Mouse (Mus musculus): ENCODE data around the gene Ifi202b. TPM values are rescaled to one million over a fixed set of nuclear protein-coding genes. Genes with fewer than 3 reads are reported as not detected.
"Not testable (repeated sequence)": the region's sequence is repeated elsewhere in the genome, so short reads cannot be mapped to it uniquely, and the experiment has no call there.

Gene Ifi202b
- not detected in 2 replicates for polyA plus RNA-seq (2015; fragmentation: Nextera tagmentation; extraction: Ambion mirVana)

DNA sequence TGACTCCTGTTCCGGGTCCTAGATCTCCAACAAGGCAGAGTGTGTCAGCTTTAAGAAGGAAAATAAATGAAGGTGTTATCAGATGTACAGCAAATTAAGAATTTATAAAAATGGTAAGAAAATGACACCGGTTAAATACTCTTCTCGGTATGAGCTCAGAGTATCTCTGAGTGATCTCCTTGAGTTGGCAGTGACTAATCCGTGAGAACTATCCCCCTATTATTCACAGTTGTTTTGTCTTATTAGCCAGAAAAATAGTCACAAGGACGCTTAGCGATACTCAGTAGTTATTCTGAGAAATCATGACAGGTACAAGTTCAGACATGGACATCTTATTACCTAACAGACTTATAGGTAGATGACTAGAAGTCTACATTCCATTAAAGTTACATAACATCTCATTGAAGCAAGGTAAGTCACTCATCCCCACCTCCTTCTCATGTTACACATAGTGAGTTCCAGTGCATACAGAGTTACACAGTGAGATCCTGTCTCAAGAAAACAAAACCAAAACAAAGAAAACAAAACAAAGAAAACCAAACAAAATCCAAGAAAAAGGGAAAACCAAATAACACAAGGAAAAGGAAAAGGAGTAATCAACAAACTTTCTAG, at the start of gene Ifi202b:
TSS of gene Ifi202b (minus strand) at position 51 of the 612 bp plus-strand sequence.
- H3K9ac ChIP-seq (ENCODE audit: low read depth, low read length); H3K27ac ChIP-seq (ENCODE audit: low read depth, low read length); H3K4me3 ChIP-seq (ENCODE audit: low read depth, low read length); H3K4me1 ChIP-seq (replicated peaks; ENCODE audit: control insufficient read depth, insufficient read depth, low read length); H3K36me3 ChIP-seq (ENCODE audit: control insufficient read depth, insufficient read depth); ATAC-seq; H3K9me3 ChIP-seq (ENCODE audit: control insufficient read depth); H3K27me3 ChIP-seq (replicated peaks; ENCODE audit: control insufficient read depth, insufficient read depth, low read length); H3K4me2 ChIP-seq (replicated peaks; ENCODE audit: low read depth): not testable (repeated sequence)
- 91% methylated on average over 6 of the region's 6 CpGs for WGBS

DNA sequence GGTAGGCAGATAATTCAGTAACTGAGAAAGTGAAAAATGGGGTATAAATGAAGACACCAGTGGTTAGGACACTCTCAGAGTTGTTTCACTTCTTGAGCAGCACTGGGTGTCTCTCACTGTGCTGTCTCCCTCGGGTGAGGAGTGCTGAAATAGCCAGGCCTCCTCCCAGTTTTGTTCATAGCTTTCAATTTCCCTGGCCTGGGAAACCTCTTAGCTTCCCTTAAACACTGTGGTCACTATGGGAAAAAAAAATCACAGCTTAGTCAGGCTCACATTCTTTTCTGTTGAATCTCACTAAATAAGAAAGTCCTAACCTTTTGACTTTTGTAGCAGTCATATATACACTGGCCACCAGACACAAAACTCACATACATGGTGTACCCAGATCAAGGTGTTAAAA, 49.2 kb upstream of the Ifi202b start, which contains the start of gene Ifi205:
TSS of gene Ifi205 (minus strand) at position 113 of the 400 bp plus-strand sequence.
- WGBS: 29% methylated on average over 1 of the region's 1 CpGs
- H3K9me3 ChIP-seq (ENCODE audit: control insufficient read depth): no peaks in the 10 kb centered on the region
- H3K4me1 ChIP-seq (replicated peaks; ENCODE audit: control insufficient read depth, insufficient read depth, low read length): no peaks in the 10 kb centered on the region
- no peaks in the 10 kb centered on the region for H3K27me3 ChIP-seq (replicated peaks; ENCODE audit: control insufficient read depth, insufficient read depth, low read length)
- H3K27ac ChIP-seq (ENCODE audit: low read depth, low read length): no peak within 1 kb of the TSS
- H3K4me3 ChIP-seq (ENCODE audit: low read depth, low read length): no peak within 1 kb of the TSS
- H3K9ac ChIP-seq (ENCODE audit: low read depth, low read length): no peak within 1 kb of the TSS
- H3K36me3 ChIP-seq (ENCODE audit: control insufficient read depth, insufficient read depth): no peaks in the 10 kb centered on the region
- 0 out of 2 replicates have a peak, but pooled peaks have one; percentile 36 for ATAC-seq
- TF ChIP-seq CTCF (IDR thresholded peaks at IDR 0.05; ENCODE audit: low read depth): no peak
- no peak within 1 kb of the TSS for H3K4me2 ChIP-seq (replicated peaks; ENCODE audit: low read depth)

DNA sequence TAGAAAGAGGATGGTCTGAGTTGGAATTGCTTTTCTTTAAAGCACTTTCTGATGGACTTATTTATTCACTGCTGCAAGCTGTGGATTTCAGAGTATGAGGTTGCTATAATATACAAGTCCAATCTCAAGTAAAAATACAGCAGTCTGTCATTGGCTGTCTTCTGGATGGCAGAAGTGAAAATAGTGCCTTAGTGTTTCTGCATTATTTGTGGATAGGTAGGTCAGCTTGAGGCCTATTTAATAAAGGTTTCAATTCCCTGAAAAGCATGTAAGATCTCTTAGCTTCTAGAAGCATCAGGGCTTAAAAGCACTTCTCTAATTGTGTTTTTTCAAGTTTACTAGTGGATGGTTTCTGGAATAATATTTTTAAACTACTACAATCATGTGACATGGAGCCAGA, 24.5 kb upstream of the Ifi202b start:
- H3K9me3 ChIP-seq (ENCODE audit: control insufficient read depth); H3K4me1 ChIP-seq (replicated peaks; ENCODE audit: control insufficient read depth, insufficient read depth, low read length); H3K4me3 ChIP-seq (ENCODE audit: low read depth, low read length); H3K4me2 ChIP-seq (replicated peaks; ENCODE audit: low read depth); H3K27ac ChIP-seq (ENCODE audit: low read depth, low read length); H3K27me3 ChIP-seq (replicated peaks; ENCODE audit: control insufficient read depth, insufficient read depth, low read length); ATAC-seq; H3K36me3 ChIP-seq (ENCODE audit: control insufficient read depth, insufficient read depth); H3K9ac ChIP-seq (ENCODE audit: low read depth, low read length): not testable (repeated sequence)

DNA sequence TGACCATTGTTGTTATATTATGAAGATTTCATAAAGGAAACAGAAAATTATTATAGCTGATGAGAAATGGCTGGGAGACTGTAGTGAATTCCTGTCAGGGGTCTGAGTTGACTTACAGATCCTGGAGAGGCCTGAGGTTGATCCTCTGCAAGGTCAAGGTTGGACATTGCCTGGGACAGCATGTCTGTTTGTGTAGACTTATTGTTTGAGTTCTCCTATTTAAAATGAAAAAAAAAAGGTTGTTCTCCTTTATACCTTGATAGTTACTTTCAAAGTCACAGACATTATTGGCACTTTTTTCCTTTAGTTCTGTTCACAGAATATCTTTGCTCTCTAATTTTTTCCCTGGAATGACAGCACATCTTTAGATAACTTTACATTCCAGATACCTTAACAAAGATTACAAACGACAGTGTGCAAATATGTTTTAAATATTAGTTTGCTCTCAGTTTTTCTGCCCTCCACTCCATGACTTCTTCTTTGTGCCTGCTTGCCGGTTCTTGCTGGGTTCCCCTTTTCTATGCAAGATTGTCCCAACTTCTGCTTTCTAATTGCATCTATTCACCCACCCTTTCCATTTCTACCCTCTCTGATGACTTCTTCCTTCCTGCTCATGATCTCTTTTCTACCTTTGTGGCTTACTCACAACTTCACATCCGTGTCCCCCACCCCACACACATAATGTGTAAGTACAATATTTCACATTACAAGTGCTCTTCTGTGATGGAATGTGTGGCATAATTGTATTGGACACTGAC, 22.0 kb upstream of the Ifi202b start:
- H3K36me3 ChIP-seq (ENCODE audit: control insufficient read depth, insufficient read depth); ATAC-seq; H3K9ac ChIP-seq (ENCODE audit: low read depth, low read length); H3K9me3 ChIP-seq (ENCODE audit: control insufficient read depth); H3K4me2 ChIP-seq (replicated peaks; ENCODE audit: low read depth); H3K27ac ChIP-seq (ENCODE audit: low read depth, low read length); H3K4me1 ChIP-seq (replicated peaks; ENCODE audit: control insufficient read depth, insufficient read depth, low read length); H3K4me3 ChIP-seq (ENCODE audit: low read depth, low read length); H3K27me3 ChIP-seq (replicated peaks; ENCODE audit: control insufficient read depth, insufficient read depth, low read length): not testable (repeated sequence)
- 66% methylated on average over 2 of the region's 3 CpGs for WGBS

DNA sequence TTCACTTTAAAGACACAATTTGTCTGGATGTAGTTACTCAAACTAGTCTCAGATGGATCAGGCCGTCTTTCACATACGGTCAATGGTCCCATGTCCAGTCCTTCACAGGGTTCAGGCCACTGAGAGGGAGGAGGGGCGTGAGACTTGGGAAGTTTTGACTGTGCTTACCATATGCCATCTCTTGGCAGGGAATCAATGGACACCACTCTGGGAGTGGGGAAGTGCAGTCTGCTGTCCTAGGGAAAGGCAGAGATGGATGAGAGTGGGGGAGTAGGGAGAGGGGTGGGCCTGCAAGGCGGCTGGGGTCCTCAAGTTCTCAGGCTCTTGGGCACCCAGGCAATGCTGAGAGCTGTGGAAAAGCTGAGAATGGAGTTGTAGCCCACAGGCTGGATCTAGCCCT, 12.5 kb upstream of the Ifi202b start:
- 86% methylated on average over 4 of the region's 4 CpGs for WGBS
- Histone ChIP-seq H3K27me3 (replicated peaks; ENCODE audit: control insufficient read depth, insufficient read depth, low read length) (no peaks in the 10 kb centered on the region), H3K36me3 (ENCODE audit: control insufficient read depth, insufficient read depth) (no peaks in the 10 kb centered on the region), H3K9ac (ENCODE audit: low read depth, low read length) (no peak overlapping the region), H3K27ac (ENCODE audit: low read depth, low read length) (no peak overlapping the region), H3K9me3 (ENCODE audit: control insufficient read depth) (no peaks in the 10 kb centered on the region), H3K4me3 (ENCODE audit: low read depth, low read length) (no peak overlapping the region), H3K4me2 (replicated peaks; ENCODE audit: low read depth) (no peak overlapping the region), H3K4me1 (replicated peaks; ENCODE audit: control insufficient read depth, insufficient read depth, low read length) (no peaks in the 10 kb centered on the region)
- ATAC-seq: no peak
- no peak for TF ChIP-seq CTCF (IDR thresholded peaks at IDR 0.05; ENCODE audit: low read depth)

DNA sequence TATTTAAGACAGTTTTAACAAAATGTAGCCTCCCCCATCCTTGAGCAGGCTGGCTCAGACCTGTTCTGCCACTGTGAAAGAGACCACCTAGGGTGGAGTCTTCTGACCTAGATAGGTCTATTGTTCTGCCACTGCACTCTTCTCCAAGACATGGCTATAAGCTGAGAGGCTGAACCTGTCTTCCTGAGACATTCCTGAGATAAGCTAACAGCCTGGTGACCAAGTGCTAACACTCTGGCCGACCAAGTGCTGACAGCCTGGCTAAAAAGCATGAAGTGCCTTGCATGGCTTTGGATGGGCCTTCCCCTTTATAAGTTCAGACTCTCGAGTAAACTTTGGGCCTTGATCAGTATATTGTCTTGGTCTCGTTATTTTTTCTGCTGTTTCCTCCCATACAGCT, 1.5 kb downstream of the Ifi202b start:
- not testable (repeated sequence) for H3K9ac ChIP-seq (ENCODE audit: low read depth, low read length); H3K4me2 ChIP-seq (replicated peaks; ENCODE audit: low read depth); H3K27ac ChIP-seq (ENCODE audit: low read depth, low read length); ATAC-seq; H3K9me3 ChIP-seq (ENCODE audit: control insufficient read depth); H3K4me1 ChIP-seq (replicated peaks; ENCODE audit: control insufficient read depth, insufficient read depth, low read length); H3K36me3 ChIP-seq (ENCODE audit: control insufficient read depth, insufficient read depth); H3K4me3 ChIP-seq (ENCODE audit: low read depth, low read length); H3K27me3 ChIP-seq (replicated peaks; ENCODE audit: control insufficient read depth, insufficient read depth, low read length)
- WGBS: 29% methylated on average over 3 of the region's 3 CpGs

Data from intestine, postnatal 0 days (tissue).